Mouse (Mus musculus) ovary, postnatal 14 days (tissue): ENCODE measurements around the gene Naglu.
A peak's percentile ranks its signal among the peaks of the same experiment; 100 is the strongest.

ENCODE experiments used
- DNase-seq: peaks from one replicate; pipeline ENCODE4 v3.0.0; 2022; ENCODE audit warnings: low spot score

The Naglu gene

DNA sequence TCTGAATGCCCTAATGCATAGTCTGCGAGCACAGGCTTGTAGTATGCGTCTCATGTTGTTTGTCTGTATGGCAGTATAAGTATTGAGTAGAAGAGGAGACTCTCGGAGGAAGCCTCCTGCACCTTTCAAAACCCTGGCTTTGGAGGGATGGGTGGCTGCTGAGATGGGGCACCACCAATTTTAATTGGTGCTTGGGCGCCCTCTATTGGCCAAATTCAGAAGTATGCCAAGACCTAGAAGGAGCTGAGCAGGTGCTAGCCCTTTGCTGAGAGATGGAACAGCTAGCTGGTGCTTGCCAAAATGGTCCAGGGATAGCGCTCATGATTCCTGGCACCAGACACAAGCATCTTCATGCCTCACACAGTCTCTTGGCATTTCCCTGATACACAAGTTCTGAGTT lies 12.0 kb upstream of the Naglu start:
- DNase-seq, result peak; percentile 92

DNA sequence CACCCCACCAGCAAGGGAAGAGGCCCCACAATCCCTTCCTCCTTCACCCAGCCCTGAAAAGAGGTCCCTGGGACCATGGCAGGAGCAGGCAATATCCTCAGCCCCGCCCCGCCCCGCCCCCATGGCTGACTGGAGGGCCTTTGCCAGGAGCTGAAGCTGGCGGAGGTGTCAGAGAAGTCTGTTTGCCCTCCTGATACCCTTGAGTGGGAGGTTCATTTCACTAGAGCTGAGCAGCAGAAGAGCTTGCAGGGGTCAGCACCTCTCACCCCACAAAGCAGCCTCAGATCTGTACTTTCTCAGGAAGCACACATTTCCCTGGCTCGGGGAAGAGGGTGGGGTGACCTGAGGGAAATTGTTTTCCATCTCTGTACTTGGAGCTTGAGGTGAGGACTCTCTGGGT lies 11.1 kb upstream of the Naglu start:
- DNase-seq, result no peak

- DNase-seq, result no peak
These were observed 10.3 kb upstream of the Naglu start for GRCm38 (mm10) chr11:101059473-101059872.

DNA sequence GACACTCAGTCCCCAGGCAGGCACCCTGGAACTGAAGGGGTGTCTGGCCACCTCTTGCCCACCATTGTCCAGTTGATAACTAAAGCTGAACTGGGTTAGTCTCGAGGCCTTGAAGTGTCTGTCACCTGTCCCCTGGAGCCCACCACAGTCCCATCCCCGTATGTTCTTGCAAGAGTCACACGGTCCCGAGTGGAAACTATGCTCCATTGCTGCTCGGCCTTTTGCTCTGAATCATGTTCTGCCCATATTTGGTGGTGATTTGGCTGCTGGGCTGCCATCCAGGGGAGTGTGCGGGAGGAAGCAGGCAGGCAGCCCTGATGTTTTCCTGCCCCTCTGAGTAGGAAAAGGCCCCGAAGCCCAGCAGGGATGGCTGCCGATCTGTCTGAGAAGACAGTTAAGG lies 9.7 kb upstream of the Naglu start:
- peak; percentile 60 for DNase-seq

DNA sequence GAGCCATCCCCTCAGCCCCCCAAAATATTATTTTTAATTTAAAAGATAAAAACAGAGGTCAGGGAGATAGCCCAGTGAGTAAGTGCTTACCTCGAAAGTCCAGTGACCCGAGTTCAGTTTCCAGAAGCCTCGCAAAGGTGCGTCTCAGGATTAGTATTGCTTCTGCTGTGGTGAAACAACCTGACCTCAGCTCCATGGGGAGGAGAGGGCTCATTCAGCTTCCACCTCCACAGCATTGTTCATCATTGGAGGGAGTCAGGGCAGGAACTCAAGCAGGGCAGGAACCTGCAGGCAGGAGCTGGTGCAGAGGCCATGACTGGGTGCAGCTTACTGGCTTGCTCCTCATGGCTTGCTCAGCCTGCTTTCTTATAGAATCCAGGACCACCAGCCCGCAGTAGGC lies 8.8 kb upstream of the Naglu start:
- DNase-seq, result no peak

DNA sequence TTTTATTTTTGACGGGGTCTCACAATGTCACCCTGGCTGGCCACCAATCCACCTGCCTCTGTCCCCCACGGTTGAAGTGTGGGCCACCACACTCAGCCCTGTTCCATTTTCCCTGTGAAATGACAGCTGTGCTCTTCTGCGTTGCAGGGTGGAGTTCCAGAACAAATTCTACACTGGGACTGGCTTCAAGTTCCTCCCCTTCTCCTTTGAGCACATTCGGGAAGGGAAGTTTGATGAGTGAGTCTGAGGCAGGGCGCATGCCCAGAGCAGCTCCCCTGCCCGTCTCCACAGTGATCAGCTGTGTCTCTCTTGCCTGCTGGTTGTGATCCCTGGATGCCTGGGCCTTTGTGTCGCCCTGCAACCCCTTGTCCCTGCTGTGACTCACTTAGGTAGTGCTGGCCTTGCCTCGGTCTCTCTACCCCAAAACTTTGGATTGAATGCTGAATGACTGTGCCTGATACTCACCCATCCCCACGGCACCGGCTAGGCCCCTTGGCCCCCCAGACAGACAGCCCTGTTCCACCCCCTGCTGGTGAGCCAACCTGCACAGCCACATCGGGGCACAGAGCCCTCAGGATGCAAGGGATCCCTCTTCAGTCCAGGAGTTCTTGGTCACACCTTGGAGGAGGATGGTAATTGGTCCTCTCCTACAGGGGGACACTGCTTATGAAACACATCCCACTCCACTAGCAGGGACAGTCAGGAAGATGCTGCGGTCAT lies 7.5 kb upstream of the Naglu start:
- no peak for DNase-seq

DNA sequence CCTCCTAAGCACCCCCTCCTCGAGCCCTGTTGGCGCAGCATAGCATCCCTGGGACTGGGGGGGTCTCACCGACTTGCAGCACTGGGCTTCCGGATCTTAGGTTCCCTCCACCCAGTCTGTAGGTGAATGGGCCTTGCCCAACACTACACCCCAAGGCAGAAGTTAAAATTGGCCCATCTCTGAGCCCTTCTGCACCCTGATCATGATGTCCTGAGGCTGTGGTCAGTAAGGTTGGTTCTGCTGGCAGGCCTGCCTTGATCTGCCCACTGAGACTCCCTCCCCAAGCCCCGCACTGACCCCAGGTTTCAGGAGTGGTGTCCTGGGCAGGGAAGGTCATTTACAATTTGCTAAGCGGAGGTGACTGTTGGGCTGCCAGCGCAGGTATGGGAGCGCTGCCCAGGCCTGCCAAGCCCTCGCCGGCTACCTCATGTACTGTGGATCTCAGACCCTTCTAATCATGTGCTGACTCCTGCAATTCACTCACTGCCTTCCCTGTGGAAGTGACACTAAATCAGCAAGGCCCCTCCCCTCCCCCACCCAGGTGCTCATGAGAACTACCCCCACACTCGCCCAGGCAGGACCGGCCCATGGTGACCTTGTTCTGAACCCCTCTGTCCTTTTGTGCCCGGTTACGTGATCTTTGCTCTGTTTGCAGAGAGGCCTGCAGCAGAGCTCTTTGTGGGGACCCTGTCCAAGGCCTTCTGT lies 6.7 kb upstream of the Naglu start:
- no peak for DNase-seq

- DNase-seq, result peak; percentile 44
These were observed 6.0 kb upstream of the Naglu start for GRCm38 (mm10) chr11:101063676-101064327.

GRCm38 (mm10) chr11:101064462-101064861 lies 5.3 kb upstream of the Naglu start:
- no peak for DNase-seq

GRCm38 (mm10) chr11:101065002-101065401 lies 4.8 kb upstream of the Naglu start:
- no peak for DNase-seq

GRCm38 (mm10) chr11:101066549-101067412 lies 3.0 kb upstream of the Naglu start:
- peak; percentile 80 for DNase-seq

- DNase-seq, result no peak
These were observed 346 bp downstream of the Naglu start for GRCm38 (mm10) chr11:101070189-101070527.

DNA sequence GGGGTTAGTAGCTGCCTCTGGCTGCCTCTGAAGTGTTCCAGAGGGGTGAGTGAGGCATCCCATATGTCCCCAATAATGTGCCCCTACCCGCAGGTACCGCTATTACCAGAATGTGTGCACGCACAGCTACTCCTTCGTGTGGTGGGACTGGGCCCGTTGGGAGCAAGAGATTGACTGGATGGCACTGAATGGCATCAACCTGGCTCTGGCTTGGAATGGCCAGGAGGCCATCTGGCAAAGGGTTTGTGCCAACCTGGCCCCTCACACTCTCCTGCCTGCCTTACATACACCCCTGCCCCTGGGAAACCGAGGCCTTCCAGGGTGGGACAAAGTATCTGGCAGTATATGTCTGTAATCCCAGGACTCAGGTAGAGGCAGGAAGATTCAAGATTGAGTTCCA lies 1.2 kb downstream of the Naglu start:
- DNase-seq, result no peak

DNA sequence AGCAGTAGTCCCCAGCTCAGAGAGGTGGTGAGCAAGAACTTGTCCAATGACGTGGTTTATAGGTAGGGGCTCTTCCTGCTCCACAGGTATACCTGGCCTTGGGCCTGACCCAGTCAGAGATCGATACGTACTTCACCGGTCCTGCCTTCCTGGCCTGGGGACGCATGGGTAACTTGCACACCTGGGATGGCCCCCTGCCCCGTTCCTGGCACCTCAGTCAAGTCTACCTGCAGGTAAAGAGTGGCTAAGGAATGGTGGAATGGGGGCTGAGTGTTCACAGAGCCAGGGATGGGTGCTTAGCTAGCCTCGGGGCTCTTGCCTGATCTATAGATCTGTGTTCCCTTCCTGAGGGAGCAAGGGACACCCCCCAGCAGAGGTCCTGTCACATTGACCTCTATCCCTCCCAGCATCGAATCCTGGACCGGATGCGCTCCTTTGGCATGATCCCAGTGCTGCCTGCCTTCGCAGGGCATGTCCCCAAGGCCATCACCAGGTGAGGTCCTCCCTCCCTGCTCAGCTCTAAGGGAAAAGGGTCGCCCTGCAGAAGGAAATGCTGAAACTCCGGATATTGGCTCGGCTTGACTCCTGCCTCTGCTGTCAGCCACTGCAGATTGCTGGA lies 2.1 kb downstream of the Naglu start:
- no peak for DNase-seq

DNA sequence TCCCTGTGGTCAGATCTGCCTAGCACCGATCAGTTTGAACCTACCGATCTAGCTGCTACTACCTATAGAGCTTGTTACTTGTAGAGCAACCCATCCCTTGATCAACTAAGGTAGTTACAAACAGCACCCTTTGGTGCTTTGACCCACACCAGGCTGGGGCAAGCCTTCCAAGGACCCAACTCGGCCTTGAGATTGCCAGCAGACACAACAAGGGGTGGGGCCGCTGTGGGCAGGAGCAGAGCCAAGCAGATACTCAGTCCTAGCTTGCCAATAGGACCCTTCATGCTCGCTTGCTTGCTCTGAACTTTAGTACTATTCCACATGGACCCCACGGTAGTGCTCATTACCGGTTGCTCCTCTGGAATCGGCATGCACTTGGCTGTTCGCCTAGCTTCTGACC lies 8.3 kb downstream of the Naglu start, which contains the start of gene Hsd17b1:
Gene Hsd17b1 (plus strand): TSS at position 291 of the 400 bp plus-strand sequence.
- no peak for DNase-seq

DNA sequence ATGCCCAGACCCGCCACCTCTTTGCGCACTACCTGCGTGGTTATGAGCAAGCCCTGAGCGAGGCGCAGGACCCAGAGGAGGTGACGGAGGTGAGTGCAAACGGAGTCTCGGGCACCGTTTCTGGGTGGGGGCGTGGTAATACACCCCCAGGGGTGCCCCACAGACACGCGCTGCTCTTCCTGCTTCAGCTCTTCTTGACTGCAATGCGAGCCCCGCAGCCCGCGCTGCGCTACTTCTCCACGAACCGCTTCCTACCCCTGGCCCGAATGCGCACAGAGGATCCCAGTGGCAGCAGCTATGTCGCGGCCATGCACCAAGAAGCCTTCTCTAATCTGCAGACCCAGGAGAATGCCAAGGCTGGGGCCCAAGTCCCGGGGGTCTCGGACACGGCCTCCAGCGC lies 9.9 kb downstream of the Naglu start:
- DNase-seq, result no peak

DNA sequence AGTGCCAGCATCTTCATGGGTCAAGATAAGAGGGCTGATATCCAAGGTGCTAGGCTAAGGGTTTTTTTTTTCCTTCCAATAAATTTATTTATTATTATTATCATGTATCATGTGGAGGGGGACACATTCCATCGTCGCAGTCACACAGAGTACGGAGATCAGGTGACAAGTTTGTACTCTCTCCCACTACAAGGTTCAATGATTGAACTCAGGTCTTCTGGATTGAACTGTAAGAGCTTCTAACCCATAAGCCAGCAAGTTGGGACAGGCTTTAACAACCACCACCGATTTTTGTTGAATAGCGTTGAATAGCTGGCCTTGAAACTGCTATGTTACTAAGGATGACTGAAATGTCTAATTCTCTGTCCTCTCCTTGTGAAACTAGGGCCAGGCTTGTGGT lies 10.6 kb downstream of the Naglu start:
- no peak for DNase-seq

- DNase-seq, result no peak
These were observed 11.8 kb downstream of the Naglu start for GRCm38 (mm10) chr11:101081659-101082058.

DNA sequence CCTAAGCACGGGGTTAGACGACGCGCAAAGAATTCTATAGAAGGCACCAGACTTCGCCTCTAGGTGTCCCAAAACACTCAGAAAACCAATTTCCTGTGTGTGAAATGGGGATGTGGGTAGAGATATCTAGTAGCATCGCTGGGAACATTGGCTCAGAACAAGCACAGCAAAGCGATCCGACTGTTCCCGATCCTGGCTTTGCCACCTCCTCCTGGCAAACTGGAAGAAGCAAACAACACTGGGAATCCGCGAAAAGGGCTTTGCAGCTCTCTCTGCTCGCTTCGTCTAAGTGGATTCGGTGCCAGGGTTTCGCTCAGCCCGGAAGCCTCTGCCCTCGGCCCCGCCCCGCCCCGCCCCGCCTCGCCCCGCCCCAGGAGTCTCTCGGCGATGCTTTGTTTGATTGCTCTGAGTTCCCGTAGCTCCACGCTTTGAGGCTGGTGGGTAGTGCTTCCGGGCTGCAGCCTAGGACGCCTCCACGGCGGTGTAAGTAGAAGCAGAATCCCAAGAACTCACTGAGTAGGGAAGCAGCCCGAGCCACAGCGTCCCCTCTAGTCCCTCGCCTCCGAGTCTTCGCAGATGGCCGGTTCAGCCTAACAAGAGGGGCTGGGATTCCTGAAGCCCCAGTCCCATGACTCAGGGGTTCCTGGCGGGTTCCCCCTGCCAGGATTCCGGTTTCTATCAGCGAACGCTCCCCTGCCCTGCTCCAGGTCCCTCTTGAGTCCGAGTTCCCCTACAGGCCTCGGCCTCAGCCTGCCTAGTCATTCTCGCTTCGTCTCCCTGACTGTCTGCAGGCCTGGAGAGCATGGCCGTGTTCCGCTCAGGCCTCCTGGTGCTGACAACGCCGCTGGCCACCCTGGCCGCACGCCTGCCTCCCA lies 12.6 kb downstream of the Naglu start, which contains the start of gene Coasy:
Gene Coasy (plus strand): TSS at position 358 of the 875 bp plus-strand sequence.
- DNase-seq, result peak; percentile 73

GRCm38 (mm10) chr11:101083083-101083697 lies 13.4 kb downstream of the Naglu start:
- no peak for DNase-seq
